Mouse (Mus musculus): ENCODE data around the gene Plekhb1. TPM values are rescaled to one million over a fixed set of nuclear protein-coding genes. Genes with fewer than 3 reads are reported as not detected.
A peak's percentile ranks its signal among the peaks of the same experiment; 100 is the strongest.

Gene Plekhb1
- total RNA-seq, 4 experiments from 2014 or later = 2.9 to 3.7 (median 3.4) TPM

DNA sequence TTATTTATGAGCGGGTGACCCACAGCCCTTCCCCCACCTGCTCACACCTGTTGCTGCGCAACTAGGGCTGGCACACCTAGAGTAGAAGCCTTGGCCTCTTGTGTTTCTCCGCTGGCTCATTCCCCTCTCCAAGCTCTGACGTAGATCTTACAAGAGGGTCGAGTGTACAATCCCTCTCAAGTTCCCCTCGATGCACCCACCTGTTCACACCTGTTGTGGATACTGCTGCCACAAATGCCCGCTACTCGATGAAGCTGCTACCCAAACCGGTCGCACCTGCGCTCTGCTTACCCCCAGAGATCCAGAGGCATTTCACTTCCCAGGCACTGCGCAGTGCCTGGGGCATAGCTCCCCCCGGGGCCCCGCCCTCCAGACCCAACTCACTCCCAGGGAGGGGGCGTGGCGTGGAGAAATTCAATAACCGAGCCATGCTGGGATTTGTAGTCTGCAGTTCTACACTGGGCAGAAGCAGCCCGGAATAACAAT lies 4.1 kb downstream of the Plekhb1 start:
- no peak for DNase-seq (ENCODE audit: low spot score)

- DNase-seq (ENCODE audit: low spot score) = no peak
Observed at GRCm38 (mm10) chr7:100656739-100657138, 5.5 kb downstream of the Plekhb1 start.

GRCm38 (mm10) chr7:100654441-100654840 lies 7.8 kb downstream of the Plekhb1 start:
- DNase-seq (ENCODE audit: low spot score) = no peak

DNA sequence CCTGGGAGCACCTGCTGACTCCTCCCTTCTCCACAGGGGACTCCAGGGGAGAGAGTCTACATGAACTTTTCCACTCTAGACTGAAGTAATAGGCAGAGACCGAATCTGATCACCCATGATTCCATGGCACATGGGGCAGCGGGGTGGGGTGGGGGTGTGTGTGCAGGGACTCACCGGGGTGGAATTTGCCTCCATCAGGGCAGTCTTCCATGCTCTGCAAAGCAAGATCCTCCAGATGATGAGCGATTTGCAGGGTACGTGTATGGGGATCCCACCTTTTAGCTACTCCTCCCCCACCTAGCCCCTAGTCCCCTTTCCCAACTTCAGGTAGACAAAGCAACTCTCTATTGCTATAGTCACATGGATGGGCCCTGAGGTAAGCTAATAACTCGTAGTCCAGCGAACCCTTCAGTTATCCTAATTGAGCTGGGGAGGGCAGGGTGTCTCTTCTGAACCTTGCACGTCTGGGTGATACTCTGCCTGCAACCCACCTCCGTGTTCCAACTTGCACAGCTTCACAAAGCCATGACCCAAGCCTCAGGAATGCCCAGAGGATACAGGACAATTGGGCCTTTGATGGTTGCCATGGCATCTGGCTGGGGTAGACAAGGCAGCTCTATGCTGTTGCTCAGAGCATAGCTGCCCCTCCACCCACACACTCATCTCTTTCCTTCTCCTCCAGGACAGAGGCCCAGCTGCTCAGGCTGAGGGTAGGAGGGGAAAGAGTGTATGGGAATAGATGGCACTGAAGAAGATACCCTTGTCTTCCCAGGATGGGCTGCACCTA lies 8.5 kb downstream of the Plekhb1 start:
- DNase-seq (ENCODE audit: low spot score) = no peak

DNA sequence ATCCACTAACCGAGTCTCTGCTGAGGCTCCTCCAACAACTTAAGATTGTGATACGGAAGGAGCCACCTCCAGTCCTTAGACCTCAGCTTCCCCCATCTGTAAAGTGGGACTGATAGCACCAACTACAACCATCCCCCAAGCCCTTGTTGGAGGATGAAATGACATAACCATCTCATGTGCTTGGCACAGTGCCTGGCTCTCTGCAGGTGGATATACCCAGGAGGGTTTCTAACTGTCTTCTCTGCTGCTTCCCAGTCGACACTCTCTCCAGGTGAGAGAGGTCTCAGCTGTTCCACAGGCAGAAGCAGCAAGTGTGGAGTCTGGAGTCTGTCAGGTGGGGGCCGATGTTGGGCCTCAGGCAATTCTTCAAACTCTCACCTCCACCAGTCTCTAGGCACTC lies 11.2 kb downstream of the Plekhb1 start:
- DNase-seq (ENCODE audit: low spot score) = no peak

GRCm38 (mm10) chr7:100650421-100650820 lies 11.8 kb downstream of the Plekhb1 start:
- DNase-seq (ENCODE audit: low spot score) = no peak

- DNase-seq (ENCODE audit: low spot score) = no peak
Observed at GRCm38 (mm10) chr7:100649826-100650225, 12.4 kb downstream of the Plekhb1 start.

- DNase-seq (ENCODE audit: low spot score) = no peak
Observed at GRCm38 (mm10) chr7:100649095-100649494, 13.1 kb downstream of the Plekhb1 start.

DNA sequence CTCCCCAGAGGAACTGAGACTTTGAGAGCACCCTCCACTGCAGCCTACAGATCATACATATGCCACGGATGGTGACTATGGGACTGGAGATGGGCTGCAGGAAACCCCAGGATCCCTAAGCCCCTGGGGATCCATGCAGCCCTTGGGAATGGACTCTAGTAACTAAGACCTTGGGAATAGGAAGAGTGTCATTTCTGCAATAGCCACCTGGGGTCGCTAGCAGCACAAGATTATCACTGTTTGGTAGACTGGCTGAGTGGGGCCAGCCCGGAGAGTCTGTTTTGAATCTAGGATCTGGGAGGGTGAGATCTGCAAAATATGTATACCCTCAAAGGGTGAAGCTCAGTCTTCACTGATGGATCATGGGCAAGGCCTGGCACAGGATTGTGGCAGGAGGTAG lies 17.1 kb downstream of the Plekhb1 start:
- peak; percentile 61 for DNase-seq (ENCODE audit: low spot score)

DNA sequence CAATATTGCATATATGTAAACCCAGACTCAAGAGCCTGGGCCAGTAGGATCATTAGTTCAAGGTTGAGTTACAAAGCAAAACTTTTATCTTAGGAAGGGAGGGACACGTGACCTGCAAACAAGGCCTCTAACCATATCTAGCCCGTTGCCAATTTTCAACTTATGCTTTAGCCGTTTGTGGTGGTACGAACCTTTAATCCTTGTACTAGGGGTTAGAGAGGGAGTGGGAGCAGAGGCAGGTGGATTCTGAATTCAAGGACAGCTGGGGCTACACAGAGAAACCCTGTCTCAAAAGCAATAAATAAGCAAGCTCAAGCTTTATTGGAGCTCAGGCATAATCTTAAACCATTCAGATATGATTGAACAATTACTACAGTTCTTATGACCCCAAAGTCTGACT lies 19.8 kb downstream of the Plekhb1 start:
- DNase-seq (ENCODE audit: low spot score) = no peak

GRCm38 (mm10) chr7:100637657-100638056 lies 24.6 kb downstream of the Plekhb1 start:
- DNase-seq (ENCODE audit: low spot score) = no peak

DNA sequence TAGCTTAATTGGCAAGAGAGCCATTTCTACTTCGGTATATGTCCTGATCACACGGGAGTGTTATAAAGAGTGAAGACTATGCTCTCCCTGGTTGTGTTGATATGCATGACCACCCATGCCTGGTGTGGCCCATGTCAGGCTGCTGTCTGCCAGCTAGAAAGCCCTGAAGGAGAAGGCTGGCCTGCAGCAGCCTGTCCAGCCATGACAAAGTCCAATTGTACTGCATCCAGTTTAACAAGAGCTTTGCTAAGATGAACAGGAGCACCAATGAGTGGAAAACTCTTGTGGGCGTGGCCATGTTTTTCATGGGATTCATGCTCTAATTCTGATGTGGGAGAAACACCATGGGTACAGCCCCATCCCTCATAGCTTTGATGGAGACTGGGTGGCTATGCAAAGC lies 37.7 kb downstream of the Plekhb1 start:
- no peak for DNase-seq (ENCODE audit: low spot score)

- DNase-seq (ENCODE audit: low spot score) = no peak
Observed at GRCm38 (mm10) chr7:100622277-100622676, 39.9 kb downstream of the Plekhb1 start.

GRCm38 (mm10) chr7:100616121-100616857 lies 45.9 kb downstream of the Plekhb1 start:
- no peak for DNase-seq (ENCODE audit: low spot score)

DNA sequence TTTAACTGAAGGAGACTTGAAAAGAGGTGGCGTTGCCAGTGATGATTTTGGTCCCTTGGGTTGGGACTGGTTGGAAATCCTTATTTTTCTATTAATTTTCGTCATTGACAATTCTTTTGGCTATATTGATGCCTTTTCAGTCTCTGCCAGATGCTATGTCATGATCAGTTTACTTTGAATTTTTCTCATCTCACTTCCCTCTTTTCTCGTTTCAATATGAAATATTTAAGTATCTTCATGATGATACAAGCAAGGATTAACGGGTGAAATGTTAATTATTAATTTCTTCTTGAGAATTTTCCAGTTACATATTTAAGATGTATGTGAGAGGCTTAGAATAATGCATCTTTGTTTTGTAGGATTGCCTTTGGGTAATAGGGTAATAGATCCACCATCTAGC lies 53.3 kb downstream of the Plekhb1 start:
- no peak for DNase-seq (ENCODE audit: low spot score)

DNA sequence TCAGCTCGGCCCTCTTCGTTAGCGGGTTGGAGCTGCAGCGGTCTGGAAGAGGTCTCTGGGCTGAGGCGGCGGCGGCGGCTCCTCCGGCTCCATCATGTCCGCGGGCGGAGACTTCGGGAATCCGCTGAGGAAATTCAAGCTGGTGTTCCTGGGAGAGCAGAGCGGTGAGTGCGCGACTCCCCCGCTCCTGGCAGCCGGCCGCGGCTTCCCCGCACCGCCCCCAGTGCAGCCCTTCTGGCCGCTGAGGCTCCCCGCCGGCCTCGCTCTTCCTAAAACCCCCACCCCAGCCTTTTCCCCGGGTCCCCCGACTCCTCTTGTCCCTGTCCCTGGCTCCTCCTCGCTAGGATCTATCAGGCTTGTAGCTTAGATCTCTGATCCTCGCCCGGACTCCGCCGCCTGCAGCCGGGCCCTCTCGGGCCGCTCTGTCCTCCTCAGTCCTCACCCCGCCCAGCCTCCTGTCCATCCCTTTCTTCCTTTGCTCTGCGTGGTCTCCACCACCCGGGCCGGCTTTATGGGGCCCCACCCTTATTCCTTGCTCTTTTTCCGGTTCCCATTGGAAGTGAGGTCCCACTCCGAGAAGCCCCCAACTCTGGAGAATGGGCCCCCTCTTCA lies 54.0 kb downstream of the Plekhb1 start, which contains the start of gene Mrpl48:
TSS of gene Mrpl48 (minus strand) at position 172 of the 612 bp plus-strand sequence.
- DNase-seq (ENCODE audit: low spot score) = peak; percentile 34

- DNase-seq (ENCODE audit: low spot score) = peak; percentile 96
Observed at GRCm38 (mm10) chr7:100607214-100608129, 54.7 kb downstream of the Plekhb1 start, which contains the start of gene Rab6a. Rab6a (plus strand) TSS chr7:100607410.

GRCm38 (mm10) chr7:100600211-100600610 lies 62.0 kb downstream of the Plekhb1 start:
- no peak for DNase-seq (ENCODE audit: low spot score)

- no peak for DNase-seq (ENCODE audit: low spot score)
Observed at GRCm38 (mm10) chr7:100593349-100593748, 68.9 kb downstream of the Plekhb1 start.

All from heart, adult 8-10 months (tissue).